Mouse (Mus musculus): Measurements from ENCODE around the gene Dbr1. TPM values are rescaled to one million over a fixed set of nuclear protein-coding genes. Genes with fewer than 3 reads are reported as not detected.

The Dbr1 gene
- total RNA-seq (2023) = 42.7 TPM

GRCm38 (mm10) chr9:99575677-99576480 is at the start of gene Dbr1:
Gene Dbr1, plus strand, starts transcription at chr9:99575799.

GRCm38 (mm10) chr9:99568347-99569070 is 7.1 kb upstream of the Dbr1 start, which contains the start of gene Armc8:
Gene Armc8, minus strand, starts transcription at chr9:99568899.

GRCm38 (mm10) chr9:99612202-99612601 is 36.6 kb downstream of the Dbr1 start, which contains the start of gene A4gnt:
Gene A4gnt, plus strand, starts transcription at chr9:99612502.

GRCm38 (mm10) chr9:99629281-99630011 is 53.8 kb downstream of the Dbr1 start, which contains the start of gene Dzip1l:
Gene Dzip1l, plus strand, starts transcription at chr9:99629496.

Other genes starting within 250 kb of the Dbr1 start
- not detected for gene Esyt3, start 217.2 kb upstream of the Dbr1 start, total RNA-seq (2023)
- gene Mras, start 138.4 kb upstream of the Dbr1 start, total RNA-seq (2023) = not detected
- not detected for gene Nme9, start 124.3 kb upstream of the Dbr1 start, total RNA-seq (2023)
- gene Armc8, start 6.9 kb upstream of the Dbr1 start, total RNA-seq (2023) = 36.7 TPM
- gene A4gnt, start 36.7 kb downstream of the Dbr1 start, total RNA-seq (2023) = not detected
- gene Dzip1l, start 53.7 kb downstream of the Dbr1 start, total RNA-seq (2023) = not detected
- not detected for gene Cldn18, start 141.5 kb downstream of the Dbr1 start, total RNA-seq (2023)